Mouse (Mus musculus) kidney, postnatal 25 days (tissue): Measurements from ENCODE around the gene Tmem100.

ENCODE experiments used
- DNase-seq, 2 experiments: peaks; one replicate each; pipeline ENCODE4 v3.0.0; 2021; ENCODE audit warnings: mixed read lengths in 2 of 2

The Tmem100 gene

DNA sequence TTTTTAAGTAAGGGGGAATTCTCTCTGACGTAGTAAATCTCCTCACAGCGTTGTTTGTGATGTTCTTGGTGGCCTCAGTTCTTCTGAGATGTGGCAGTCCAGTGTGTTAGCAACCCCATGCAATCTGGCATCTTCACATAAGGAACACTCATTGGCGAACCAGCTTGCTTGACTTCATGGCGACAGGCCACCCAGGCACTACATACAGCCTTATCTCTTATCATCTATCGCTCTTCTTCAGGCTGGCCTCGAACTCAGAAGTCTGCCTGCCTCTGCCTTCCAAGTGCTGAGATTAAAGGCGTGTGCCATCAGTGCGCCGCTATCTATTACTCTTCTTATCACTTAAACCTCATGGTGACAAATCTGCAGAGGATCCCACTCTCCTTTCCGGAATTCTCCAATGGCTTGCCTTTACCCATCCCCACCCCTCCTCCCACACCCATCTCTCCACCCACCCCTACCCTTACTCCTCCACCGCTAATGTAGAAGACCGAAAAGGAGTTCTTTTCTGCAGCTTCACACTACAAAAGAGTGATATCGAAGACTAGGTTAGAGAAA, at the start of gene Tmem100:
Gene Tmem100 (plus strand): TSS at position 508 of the 558 bp plus-strand sequence.
- no peak for DNase-seq

DNA sequence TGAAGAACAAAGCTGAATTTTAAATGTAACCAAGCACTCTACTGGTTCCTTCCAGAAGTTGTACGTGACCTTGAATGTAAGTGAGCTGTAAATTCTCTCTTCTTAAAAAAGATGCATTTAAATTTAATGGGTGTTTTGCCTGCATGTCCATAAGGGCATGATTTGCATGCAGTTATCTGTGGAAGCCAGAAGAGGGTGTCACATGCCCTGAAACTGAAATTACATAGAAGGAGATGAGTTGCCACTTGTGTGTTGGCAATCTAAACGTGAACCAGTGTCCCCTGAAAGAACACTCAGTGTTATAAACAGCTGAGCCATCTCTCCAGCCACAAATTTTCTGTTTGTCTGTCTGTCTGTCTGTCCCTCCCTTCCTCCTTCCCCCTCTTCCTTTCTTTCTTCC, 47.2 kb upstream of the Tmem100 start:
- no peak for DNase-seq

DNA sequence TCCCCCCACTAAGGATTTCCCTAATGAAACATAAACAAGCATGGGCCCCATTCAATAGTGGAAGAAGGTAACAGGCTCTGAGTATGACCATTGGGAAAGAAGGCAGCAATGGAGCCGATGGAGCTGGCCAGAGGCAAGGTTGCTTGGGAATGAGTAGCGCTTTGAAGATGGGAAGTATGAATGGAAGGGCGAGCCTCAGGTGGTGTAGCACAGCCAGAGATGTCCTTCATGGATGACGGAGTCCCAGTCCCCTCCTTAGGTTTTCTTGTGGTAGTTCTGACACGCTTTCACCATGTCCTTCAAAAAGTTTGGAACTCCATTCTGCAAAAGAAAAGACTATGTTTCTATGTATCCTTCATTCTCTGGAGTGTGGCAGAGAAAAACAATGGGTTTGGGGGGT, 45.7 kb upstream of the Tmem100 start:
- no peak for DNase-seq

DNA sequence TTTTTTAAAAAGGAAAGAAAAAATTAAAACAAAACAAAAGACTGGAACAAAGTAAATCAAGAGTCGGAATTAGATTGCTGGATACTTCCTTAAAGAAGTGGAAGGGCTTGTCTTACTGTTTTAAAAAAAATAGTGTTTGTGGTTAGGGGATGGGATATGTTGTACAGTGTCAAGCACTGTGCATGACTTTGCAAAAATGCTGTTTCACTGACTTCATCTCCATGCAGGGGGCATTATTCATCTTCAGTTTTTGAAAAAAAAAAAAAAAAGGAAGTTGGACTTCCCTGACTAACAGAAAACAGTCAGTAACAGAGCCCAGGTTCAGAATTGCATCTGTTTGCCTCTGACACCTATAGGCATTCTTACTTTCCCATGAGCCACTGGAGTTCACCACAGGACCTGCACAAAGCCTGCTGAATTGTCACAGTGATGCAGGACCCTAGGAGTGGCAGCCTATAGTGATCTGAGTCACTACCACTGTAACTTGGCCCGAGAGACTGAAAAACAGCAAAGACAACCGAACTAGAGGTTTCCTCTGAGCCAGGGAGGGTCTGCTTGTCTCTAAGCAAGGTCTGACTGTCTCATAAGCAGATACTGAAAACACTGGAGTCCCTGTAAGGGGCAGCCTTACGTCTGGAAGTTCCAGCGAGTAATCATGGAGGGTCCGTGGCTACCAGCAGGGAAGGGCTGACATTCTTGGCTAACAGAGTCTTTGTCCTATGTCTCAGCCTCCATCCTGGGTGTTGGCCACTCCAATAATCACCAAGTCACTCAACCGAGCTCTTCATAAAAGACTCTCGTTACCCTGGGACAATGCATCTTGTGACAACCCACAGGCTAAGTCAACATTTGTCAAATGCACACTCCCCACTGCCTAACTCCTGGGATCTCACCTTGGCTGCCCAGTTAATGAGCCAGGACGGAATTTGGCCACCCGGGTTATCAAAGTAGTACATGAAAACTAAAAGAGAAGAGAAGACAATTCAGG, 44.7 kb upstream of the Tmem100 start:
- no peak for DNase-seq

DNA sequence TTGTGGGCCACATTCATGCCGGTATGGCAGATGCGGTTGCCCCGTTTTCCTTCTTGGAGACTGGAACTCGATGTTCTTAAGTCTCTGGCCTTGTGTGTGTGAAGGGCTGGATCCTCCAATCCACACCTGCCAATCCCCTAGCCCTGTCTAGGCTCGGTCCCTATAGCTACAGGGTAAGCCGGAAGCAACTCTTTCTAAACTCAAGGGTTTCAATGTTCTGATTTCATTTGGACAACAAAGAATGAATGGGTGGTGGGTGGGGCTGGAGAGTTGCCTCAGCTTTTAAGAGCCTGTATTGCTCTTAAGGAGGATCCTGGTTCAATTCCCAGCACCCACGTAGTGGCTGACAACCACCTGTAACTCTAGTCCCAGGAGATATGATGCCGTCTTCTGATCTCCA, 43.6 kb upstream of the Tmem100 start:
- DNase-seq = no peak

DNA sequence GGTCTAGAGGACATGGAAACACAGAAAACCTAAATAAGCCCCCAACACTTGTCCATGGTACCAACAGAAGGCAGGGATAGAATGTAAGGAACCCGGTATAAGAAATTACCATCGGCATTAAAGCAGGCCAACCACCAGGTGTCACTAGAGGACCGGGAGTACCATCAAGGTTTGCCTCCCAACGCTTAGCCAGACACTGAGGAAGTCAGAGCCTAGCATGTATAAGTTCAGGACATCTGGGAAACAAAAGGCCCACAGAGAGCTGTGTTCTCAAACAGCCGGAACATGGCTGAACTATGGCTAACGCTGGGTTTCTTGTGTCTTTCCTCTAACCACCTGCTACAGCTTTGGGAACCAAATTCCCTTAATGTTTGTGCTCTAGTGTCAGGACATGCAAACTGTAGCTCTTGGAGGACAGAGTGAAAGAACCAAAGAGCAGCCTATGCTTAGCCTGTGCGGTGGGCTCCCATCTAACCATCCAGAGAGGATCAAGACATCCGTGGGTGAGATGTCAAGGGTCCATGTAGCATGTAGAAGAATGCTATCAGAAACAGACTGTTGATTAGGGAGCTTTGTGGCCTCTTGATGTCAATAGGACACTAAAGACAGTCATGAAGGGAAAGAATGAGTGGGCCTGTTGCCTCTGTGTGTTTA, 41.1 kb upstream of the Tmem100 start:
- peak; percentile 72 to 83 for DNase-seq

DNA sequence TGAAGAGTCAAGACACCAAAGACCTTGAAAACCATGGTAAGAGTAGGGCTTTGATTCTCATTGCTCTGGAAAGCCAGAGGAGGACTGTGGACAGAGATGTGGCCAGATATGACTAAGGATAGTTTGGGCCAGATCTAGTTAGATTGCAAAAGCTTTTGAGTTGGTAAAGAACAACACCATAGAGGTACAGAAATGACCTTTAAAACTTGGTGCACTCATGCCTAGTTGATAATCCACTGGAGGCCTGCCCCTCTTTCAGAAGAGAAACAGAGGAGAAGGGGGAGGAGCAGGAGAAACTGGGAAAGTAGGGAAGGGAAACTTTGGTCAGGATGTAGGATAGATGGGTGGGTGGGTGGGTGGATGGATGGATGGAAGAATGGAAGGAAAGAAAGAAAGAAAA, 38.5 kb upstream of the Tmem100 start:
- no peak for DNase-seq

DNA sequence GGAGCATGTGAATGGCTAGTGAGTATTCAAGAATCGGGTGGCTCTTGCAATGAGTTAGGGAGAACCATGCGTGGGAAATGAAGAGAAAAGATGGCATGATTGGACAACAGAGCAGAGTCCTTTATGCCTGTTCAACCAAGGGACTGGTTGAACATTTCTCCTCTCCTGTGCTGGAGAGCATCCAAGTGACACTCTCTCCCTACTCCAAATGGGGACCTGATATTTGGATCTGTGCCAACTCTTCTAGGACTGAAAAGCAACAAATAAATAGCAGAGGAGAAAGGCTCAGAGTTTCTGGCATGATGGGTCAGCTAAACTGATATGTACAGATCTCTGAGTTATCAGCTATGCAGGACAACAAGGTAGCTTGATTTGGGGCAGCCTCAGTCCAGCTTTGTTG, 35.4 kb upstream of the Tmem100 start:
- peak in 1 of 2 experiments; percentile 35 for DNase-seq

DNA sequence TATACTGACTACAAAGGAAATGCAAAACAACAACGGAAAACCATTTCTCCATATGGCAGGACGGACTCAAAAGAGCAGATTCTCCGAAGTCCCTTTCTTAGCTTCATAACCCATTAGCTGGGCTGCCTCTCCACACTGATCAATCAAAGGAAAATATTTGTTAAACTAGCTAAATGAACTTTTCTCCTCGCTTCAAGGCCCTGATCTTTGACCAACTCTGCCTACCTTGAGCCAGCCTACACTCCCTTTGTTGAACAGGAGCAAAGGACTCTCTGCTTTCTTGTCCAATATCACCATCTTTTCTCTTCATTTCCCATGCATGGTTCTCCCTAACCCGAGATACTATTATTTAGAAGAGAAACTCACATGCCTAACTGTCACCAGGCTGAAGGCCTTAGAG, 34.6 kb upstream of the Tmem100 start:
- no peak for DNase-seq

DNA sequence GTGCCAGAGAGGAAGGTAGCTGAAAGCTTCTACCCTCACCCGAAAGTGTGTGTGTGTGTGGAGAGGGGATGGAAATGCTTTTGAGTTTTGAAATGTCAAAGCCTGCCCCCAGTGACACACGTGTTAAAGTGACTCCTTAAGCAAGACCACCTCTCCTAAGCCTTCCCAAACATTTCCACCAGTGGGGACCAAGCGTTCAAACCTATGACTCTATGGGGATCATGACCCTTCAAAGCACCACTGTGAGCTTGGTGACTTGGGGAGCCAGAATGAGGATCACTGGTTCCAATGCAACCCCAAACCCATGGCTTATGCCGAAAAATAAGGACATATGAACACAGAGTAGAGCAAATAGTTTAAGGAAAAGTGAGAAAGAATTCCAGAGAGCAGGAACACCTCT, 33.7 kb upstream of the Tmem100 start:
- DNase-seq = no peak

DNA sequence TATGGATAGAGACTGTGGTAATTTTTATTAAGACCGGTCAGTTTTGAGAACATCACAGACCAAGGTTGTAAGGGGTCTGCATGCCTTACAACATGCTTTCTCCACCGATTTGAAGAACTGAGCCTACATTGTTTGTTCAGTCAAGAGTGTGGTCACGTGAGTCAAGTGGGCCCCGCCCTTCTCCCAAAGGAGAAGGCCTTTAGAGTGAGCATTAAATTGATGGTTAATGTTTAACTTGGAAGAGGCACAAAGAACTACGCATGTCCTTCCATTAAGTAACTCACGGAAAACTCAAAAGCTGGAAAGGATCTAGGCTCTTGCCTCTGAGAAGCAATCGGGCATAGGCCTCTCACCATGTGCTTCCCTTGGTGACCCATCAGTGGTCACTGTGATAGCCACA, 33.3 kb upstream of the Tmem100 start:
- peak; percentile 48 to 65 for DNase-seq

DNA sequence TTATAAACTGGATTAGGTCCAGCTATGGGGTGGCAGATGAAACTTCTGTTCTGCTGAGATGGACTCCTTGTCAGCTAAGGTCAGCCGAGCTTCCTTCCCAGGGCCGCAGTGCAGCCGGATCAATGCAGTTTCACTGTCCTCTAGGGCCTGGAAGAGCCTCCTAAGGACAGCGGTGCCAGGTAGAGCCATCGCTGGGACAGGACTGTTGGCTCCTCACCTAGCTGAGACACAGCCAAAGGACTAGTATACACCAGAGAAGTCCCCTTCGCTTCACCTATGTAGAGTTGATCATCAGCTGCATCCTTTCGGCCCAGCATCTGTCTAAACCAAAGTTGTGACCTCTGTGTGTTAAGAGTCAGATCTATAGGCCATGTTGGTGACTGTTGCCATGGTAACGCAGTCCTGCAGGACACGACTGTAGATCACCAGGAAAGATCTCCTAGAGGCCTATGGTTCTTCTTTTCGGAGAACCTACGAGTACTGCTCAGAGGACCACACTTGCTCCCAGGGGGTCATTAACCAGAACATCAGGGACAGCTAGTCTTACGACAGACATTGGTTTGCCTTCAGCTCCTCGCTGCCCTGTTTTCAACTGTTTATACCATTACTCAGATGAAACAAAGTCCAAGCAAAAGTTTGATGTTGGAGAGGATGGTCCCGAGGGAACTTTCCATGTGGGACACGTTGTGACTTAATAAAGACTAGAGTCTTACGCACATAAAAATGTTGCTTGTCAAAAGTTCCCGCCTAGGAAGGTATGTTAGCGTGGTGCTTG, 31.0 kb upstream of the Tmem100 start:
- no peak for DNase-seq

DNA sequence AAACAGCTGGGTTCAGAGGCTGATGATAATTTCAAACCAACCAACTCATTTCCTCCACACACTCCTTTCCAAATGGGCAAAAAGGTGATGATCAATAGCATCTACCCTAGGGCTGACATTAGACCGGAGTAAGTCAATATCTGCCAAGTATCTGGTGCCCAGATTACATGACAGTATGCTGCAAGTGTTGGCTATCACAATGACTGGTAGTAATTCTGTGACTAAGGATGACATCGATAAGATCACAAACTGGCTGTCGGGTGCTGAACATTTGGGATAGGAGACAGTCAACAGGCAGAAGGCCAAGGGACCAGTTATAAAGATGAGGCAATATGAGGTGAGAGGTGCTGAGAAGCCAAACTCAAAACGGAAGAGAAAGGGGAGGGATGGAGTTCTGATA, 29.5 kb upstream of the Tmem100 start:
- no peak for DNase-seq

DNA sequence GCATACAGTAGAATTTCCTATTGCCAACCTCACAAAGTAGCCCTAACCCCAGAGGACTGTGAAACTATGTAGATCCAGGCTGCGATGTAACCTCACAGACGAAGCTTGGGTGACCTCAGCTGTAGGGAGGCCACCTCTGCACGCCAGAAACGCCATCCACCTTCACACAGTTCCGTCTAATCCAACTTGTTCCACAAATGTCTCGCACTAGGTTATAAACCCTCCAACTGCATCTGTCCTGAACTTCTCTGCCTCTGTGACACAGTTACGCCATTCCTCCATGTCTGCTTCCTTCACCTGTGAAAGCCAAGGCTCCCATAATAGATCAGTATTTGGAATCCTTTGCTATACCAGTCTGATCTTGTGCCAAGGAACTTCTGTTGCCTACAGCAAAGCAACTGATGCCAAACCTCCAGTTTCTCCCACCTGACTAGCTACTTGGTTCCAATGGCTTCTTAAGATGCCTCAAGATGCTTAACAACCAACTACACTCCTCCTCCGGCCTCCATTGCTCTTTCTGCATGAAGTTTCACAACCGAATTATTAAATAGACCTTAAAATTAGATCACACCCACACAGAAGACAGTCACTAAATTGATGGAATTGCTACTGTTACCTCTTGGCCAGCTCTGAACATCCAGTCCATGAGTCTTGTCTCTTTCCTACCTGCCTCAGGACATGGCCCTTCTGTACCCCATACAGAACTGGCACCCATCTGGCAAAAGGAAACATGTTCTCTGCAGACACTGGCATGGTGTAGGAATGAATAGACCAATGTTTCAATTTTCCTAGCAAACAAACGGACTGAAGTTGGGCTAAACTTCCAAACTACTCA, 28.5 kb upstream of the Tmem100 start:
- no peak for DNase-seq

DNA sequence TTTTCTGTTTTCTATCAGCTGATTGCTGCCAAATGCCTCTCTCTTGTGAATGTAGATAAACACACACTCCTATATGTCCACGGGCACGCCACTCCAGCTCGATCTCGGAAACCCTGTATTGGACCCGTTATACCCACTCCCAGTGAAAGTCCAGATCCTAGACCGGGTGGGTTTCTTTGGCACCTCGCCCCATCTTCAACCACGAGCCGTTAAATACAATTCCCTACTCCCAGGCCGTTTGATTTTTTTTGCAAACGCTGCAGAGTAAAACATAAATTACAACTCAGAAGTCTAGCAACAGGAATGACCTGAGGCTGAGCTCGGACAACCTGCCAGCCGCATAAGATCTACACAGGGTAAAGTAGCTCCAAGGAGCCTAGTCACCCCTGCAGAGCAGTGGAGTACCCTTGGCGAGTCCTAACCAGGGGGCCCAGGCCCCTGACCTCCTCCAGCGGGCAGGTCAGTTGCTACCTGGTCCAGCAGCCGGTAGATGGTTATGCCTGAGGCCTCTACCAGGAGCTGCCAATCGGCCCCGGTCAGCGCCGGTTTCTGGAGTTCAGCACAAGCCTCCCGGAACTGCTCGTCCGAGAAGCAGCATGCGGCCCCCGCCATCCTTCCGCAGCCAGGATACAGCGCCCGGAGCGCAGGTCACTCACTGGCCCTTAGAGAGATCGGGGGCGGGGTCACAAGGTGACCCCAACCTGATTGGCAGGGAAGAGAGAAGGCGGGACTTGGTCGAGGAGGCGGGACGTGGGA, 27.7 kb upstream of the Tmem100 start, which contains the start of gene Pctp:
Gene Pctp (minus strand): TSS at position 664 of the 756 bp plus-strand sequence.
- DNase-seq = peak; percentile 95 to 98

DNA sequence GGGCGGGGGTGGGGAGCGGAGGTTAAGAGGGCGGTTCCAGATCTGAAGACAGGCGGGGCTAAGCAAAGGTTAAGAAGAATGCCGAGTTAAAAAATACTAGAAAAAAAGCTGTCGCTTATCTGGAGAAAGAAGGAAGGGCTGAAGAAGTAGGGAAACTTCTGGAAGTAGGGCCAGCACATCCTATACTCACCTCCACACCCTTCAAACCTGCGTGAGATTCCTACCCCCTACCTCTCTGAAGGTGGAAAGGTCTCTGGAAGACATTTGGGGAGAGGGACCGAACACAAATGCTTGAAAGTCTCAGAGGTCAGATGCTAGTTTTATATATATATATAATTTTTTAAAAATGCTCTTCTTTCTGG, 27.2 kb upstream of the Tmem100 start:
- DNase-seq = no peak

DNA sequence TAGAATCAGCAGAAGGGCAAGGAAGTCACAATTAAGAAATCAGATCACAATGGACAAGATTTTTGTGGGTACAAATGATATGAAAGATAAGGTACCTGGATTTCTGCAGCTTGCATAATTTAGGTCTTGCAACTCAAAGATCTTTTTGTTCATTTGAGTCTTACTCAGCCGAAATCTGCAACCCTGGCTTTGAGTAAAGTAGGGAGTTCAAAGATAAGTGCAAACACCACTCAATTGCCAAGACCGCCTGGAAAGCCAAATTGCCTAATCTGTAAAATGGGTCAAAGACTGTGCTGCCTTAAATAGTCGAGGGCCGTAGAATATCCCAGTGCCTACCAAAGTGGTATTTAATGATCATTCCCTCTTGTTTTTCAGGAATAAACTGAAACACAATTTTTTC, 26.8 kb upstream of the Tmem100 start:
- no peak for DNase-seq

DNA sequence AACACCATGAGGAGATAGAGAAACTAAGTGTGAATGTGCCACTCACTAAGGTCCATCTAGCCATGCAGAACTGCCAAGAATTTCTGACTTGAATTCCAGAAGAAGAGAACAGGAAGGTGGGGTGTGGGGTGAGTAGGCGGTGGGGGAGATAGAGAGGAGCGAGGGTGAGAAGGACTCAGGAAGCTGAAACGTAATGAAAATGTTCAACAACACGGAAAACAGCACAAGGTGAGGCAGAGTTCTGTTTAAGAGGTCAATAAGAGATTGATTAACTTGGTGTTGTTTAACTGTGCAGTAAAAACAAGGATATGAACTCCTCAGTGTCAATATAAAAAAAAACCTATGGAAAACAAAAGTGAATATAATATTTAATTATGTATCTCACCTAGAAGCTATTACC, 24.0 kb upstream of the Tmem100 start:
- no peak for DNase-seq

DNA sequence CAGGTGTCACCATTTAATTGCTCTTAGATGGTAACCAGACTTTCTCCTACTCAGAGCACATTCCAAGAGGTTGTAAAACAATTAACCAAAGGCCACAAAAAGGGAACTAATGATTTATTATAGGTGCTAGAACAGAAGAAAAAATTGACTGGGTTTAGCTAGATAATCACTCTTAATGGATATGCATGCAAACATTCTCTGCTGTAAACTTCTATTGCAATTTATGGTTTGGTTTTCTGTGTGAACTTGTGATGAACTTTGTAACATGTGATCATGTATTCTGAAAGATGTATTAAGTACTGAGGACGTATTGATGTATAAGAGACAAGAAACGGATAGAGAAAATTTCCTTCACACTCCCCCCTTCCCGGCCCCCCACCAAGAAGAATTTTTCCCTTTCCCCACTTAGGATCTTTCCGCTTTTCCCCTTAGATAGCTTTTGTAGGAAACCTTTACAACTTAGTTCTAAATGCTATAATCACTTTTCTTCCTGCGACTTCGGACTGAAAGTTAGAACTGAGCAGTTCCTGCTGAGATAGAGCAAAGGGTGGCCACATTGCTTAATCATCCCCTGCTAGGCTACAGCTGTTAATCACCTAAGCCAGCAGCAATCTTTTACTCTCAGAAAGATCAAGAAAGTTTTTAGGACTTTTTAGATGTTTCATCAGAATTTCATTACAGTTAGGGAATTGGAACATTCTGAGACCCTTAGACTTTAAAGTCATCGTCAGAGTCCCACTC, 22.2 kb upstream of the Tmem100 start:
- no peak for DNase-seq

DNA sequence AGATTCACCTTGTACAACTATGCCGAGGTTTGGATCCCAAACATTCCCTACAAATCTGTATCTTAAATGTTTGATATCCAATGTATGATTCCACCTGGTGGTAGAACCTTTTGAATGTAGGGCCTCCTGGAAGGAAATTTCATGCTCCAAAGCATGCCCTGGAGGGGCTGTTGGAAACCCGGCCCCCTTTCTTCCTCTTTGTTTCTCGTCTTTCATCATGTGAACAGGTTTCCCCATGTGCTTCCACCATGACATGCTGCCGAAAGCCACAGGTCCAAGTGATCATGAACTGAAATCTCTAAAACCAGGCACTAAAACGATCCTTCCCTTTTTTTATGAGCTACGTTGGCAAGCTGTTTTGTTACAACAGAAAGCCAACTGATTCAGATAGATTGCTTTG, 16.5 kb upstream of the Tmem100 start:
- DNase-seq = no peak

DNA sequence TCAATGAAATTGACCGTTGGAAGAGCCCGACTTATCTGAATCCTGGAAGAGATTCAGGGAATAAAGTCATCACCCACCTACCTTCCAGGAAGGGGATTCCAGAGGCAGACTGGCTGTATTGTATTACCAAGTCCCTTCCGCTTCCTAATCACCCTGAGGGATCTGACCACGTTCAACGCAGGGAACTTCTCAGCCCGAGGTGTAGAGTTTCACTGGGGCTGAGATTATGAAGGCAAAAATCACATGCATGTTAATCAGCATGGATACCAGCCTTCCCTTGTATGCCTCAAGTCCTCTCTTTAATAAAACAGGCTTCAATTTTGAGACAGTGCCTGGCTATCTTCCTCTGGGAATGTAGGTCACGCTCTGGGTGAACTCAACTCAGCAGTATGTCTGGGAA, 14.9 kb upstream of the Tmem100 start:
- DNase-seq = no peak
